Mouse (Mus musculus): ENCODE measurements at regions not wholly inside any gene's neighbourhood (a gene's known extent, or its start where the extent isn't known, plus 50 kb on each side); places are given as distances from the start of the nearest gene placed in this dataset.
A peak's percentile ranks its signal among the peaks of the same experiment; 100 is the strongest.

DNA sequence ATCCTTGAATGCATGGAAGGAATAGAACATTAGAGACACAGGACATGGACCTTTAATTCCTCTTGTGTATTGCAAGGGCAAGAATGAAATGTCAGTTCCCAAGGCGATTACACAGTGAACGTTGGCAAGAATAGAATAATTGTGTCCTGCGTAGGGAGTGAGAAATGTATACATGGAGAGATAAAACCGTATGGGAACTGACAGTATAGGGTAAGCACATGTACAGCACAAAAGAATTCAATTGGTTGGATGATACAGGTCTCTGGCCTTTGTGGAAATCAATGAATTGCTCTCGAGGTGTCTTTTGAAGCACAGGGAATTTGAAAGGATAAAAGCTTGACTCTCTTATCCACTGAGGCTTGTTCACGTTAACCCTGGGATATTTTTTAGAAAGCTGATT lies 415.4 kb upstream of the Dph6 start:
- Histone ChIP-seq H3K9ac (no peak overlapping the region), H3K36me3 (ENCODE audit: insufficient read depth) (no peaks in the 10 kb centered on the region), H3K27ac (ENCODE audit: low read depth, low read length) (no peak overlapping the region), H3K4me2 (ENCODE audit: low read depth) (no peak overlapping the region), H3K4me1 (ENCODE audit: insufficient read depth) (no peaks in the 10 kb centered on the region), H3K9me3 (ENCODE audit: low read length) (no peaks in the 10 kb centered on the region), H3K27me3 (ENCODE audit: insufficient read depth, low read length) (no peaks in the 10 kb centered on the region), H3K4me3 (ENCODE audit: low read depth, low read length) (no peak overlapping the region)
- DNase-seq (no peak), ATAC-seq (peak; percentile 29; the same call in 1 of the 2 replicates)
- TF ChIP-seq CTCF (IDR thresholded peaks at IDR 0.05; ENCODE audit: low read depth): no peak
- 42% methylated on average over 6 of the region's 6 CpGs for WGBS

DNA sequence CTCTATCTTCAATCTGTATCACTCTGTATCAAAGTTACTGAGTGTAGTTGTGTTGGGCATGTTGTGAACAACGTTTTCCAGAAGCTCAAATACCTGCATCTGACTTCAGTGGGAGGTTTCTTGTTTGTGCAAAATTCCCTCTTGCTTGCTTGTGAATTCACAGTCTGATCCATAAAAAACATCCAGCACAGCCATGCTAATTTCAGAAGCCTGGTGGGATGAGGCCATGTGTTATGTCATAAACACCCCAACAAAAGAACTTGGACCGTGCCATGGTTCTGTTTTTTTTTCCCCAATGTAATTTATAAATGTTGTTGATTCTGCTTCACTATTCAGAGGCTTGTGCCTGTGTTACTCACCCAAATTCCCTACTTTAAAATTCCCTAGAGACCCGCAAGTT lies 415.9 kb upstream of the Dph6 start:
- no peak for TF ChIP-seq CTCF (IDR thresholded peaks at IDR 0.05; ENCODE audit: low read depth)
- no peak overlapping the region for H3K9ac ChIP-seq
- 67% methylated on average over 3 of the region's 3 CpGs for WGBS
- no peaks in the 10 kb centered on the region for H3K9me3 ChIP-seq (ENCODE audit: low read length)
- no peak overlapping the region for H3K27ac ChIP-seq (ENCODE audit: low read depth, low read length)
- no peak for ATAC-seq
- H3K4me1 ChIP-seq (ENCODE audit: insufficient read depth): no peaks in the 10 kb centered on the region
- no peak overlapping the region for H3K4me2 ChIP-seq (ENCODE audit: low read depth)
- no peak for DNase-seq
- no peak overlapping the region for H3K4me3 ChIP-seq (ENCODE audit: low read depth, low read length)
- no peaks in the 10 kb centered on the region for H3K27me3 ChIP-seq (ENCODE audit: insufficient read depth, low read length)
- no peaks in the 10 kb centered on the region for H3K36me3 ChIP-seq (ENCODE audit: insufficient read depth)

DNA sequence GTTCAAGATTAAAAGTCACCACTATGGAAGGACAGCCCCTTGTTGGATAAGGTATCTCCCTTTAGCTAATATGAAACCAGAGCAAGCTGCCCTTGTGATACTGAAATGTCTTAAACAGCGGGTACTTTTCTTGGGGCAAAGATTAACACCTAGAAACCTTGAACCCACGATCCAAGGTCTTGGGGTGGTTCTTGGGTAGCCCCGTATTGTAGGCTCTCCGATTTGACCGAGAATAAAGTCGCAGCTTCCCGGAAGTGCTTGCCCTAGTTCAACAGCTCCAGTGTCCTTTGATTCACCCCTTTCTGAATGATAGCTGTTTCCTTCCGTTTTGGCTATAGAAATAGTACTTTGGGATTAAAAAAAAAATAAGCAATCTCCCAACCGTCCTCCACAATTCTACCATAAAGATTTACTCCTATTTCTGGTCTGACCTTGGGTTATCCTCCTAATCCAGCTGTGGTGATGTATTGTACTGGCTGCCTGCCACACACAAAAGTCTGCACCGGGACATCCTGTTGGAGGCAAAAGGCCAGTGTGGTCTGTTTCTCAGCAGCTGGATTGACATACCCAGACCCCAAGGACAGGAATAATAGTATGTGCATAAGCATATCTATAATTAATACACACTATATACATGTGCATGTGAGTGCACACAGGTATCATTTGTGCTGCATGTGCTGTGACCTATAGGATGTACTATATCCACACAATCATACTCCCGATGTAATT lies 427.0 kb upstream of the Dph6 start:
- ATAC-seq: no peak
- TF ChIP-seq CTCF (IDR thresholded peaks at IDR 0.05; ENCODE audit: low read depth): no peak
- no peaks in the 10 kb centered on the region for H3K9me3 ChIP-seq (ENCODE audit: low read length)

DNA sequence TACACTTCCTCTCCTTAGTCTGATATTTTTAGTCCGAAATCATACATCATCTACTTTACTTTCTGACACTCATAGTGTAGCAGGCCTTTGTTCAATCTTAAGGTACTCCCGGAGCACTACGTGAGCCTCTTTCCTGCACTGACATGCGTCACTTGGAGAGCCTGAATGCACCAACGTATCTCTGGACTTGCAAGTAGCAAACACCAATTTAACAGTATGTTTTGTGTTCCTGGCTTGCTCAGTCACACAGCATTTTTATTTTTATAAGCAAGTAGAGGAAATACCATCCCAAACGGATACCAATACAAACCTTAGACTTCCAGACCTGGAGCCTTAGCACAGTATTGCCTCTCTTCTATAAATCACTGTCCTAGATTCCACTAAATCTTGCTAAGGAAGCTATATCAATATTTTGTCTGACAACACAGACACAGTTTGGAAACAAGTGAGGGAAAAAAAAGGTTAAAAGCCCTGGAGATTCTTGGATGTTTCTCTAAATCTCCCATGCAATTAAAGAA lies 427.6 kb upstream of the Dph6 start:
- Histone ChIP-seq H3K27me3 (ENCODE audit: insufficient read depth, low read length) (no peaks in the 10 kb centered on the region), H3K9me3 (ENCODE audit: low read length) (no peaks in the 10 kb centered on the region), H3K36me3 (ENCODE audit: insufficient read depth) (no peaks in the 10 kb centered on the region), H3K4me1 (ENCODE audit: insufficient read depth) (no peaks in the 10 kb centered on the region), H3K9ac (no peak overlapping the region), H3K4me3 (ENCODE audit: low read depth, low read length) (no peak overlapping the region), H3K4me2 (ENCODE audit: low read depth) (no peak overlapping the region), H3K27ac (ENCODE audit: low read depth, low read length) (no peak overlapping the region)
- ATAC-seq: no peak
- WGBS: 77% methylated on average over 6 of the region's 6 CpGs
- no peak for DNase-seq
- no peak for TF ChIP-seq CTCF (IDR thresholded peaks at IDR 0.05; ENCODE audit: low read depth)

More for the DNA sequence above, 427.0 kb upstream of the Dph6 start:
- Histone ChIP-seq H3K4me2 (ENCODE audit: low read depth) (no peak overlapping the region), H3K27ac (ENCODE audit: low read depth, low read length) (no peak overlapping the region), H3K4me1 (ENCODE audit: insufficient read depth) (no peaks in the 10 kb centered on the region), H3K27me3 (ENCODE audit: insufficient read depth, low read length) (no peaks in the 10 kb centered on the region), H3K9ac (no peak overlapping the region), H3K36me3 (ENCODE audit: insufficient read depth) (no peaks in the 10 kb centered on the region), H3K4me3 (ENCODE audit: low read depth, low read length) (no peak overlapping the region)
- DNase-seq: no peak
- WGBS: 90% methylated on average over 11 of the region's 11 CpGs

DNA sequence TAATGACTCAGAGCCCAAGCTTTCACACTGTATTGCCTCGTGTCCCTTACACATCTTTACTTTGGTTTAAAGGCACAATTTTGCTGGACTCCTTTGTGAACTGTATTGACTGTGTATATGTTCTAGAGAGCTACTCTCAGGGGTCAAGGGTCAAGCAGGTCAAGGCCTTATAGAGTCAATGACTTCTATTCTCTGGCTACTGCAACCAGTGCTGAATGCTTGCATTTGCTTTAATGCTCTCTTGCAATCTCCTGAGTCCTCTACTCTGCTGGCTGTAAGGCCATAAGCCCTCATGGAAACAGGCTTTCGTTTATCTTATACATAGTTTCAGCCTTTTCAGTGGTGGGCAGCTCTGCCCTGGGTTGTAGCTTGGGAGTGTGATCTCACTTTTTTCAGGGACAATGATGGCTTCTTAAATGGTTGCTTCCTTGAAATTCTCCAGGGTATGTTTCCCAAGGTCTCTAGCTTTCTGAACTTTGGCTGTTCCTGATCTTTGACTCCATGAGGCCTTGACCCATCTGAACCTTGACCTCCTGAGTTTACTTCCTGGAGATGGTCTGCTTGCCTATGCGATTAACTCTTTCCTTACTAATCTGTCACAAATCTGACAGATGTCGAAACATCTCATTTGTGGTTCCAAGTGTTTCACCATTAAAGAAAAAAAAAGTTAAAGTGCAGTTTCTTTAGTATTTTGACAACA lies 433.8 kb upstream of the Dph6 start:
- Histone ChIP-seq H3K4me3 (ENCODE audit: low read depth, low read length) (no peak overlapping the region), H3K9me3 (ENCODE audit: low read length) (no peaks in the 10 kb centered on the region), H3K4me2 (ENCODE audit: low read depth) (no peak overlapping the region), H3K27me3 (ENCODE audit: insufficient read depth, low read length) (no peaks in the 10 kb centered on the region), H3K27ac (ENCODE audit: low read depth, low read length) (no peak overlapping the region), H3K9ac (no peak overlapping the region), H3K4me1 (ENCODE audit: insufficient read depth) (no peaks in the 10 kb centered on the region), H3K36me3 (ENCODE audit: insufficient read depth) (no peaks in the 10 kb centered on the region)
- no peak for ATAC-seq
- no peak for TF ChIP-seq CTCF (IDR thresholded peaks at IDR 0.05; ENCODE audit: low read depth)
- no peak for DNase-seq
- 81% methylated on average over 4 of the region's 4 CpGs for whole genome bisulfite sequencing

DNA sequence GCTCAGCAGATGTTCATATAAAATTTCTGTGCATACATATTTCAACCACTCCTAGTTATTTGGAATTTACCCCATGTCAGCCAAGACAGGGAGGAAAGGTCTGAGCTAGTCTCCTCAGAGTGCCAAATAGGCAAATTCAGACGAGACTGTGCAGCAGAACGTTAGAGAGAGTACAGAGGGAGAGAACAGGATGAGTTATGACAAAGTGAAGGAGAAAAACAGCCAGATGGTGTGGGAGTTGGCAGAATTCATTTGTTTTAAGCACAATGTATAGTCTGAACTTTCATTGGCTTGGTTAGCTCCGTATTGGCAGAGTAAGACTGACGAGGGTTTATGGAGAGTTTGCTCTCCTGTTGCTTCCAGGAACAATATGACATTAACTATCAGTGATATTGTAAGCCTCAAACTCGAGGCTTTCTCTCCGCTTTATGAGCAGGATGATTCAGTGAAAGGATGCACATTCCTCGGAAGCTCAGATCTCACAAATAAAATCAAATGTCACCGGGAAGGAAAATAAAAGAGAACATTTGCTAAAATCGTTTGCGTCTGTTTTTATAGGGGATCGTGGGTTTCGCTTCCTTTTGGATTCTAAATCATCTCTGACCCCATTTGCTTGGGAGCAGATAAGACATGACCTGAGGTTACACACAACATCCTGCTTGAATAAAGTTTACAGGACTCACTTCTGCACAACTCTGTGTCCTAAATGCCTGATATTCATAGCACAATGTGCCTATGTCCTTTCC lies 435.8 kb upstream of the Dph6 start:
- 58% methylated on average over 12 of the region's 12 CpGs for WGBS
- ATAC-seq: peak; percentile 66; the same call in 1 of the 2 replicates
- H3K4me2 ChIP-seq (ENCODE audit: low read depth): no peak overlapping the region
- peak; percentile 55 for DNase-seq
- no peak overlapping the region for H3K4me3 ChIP-seq (ENCODE audit: low read depth, low read length)
- TF ChIP-seq CTCF (IDR thresholded peaks at IDR 0.05; ENCODE audit: low read depth): no peak
- no peaks in the 10 kb centered on the region for H3K9me3 ChIP-seq (ENCODE audit: low read length)
- H3K36me3 ChIP-seq (ENCODE audit: insufficient read depth): no peaks in the 10 kb centered on the region
- no peak overlapping the region for H3K9ac ChIP-seq
- no peaks in the 10 kb centered on the region for H3K4me1 ChIP-seq (ENCODE audit: insufficient read depth)
- H3K27ac ChIP-seq (ENCODE audit: low read depth, low read length): no peak overlapping the region
- H3K27me3 ChIP-seq (ENCODE audit: insufficient read depth, low read length): no peaks in the 10 kb centered on the region

Measured in forebrain, postnatal 0 days (tissue).